Mouse (Mus musculus) olfactory bulb, adult 2 months (tissue): ENCODE measurements around the gene Strip2.

Experiments used
- CTCF ChIP-seq: fragments of 200-500 bp; IDR thresholded peaks from 2 replicates; pipeline ENCODE4 v1.5.1; 2012; ENCODE audit warnings: low read depth, mild to moderate bottlenecking, low read length, moderate library complexity; ENCODE audit not compliant: insufficient read depth
- POLR2A ChIP-seq: fragments of 200-500 bp; IDR thresholded peaks from 2 replicates; pipeline ENCODE4 v1.6.1; 2012; ENCODE audit warnings: mild to moderate bottlenecking, low read depth, low read length, moderate library complexity; ENCODE audit not compliant: insufficient read depth

GRCm38 (mm10) chr6:29985058-29985498 is 68.3 kb downstream of the Strip2 start:
- TF ChIP-seq POLR2A (no peak), CTCF (no peak)
